Mouse (Mus musculus) kidney, adult 9 months (tissue): ENCODE measurements at regions not wholly inside any gene's neighbourhood (a gene's known extent, or its start where the extent isn't known, plus 50 kb on each side); places are given as distances from the start of the nearest gene placed in this dataset.

ENCODE experiments used
- DNase-seq: peaks from one replicate; pipeline ENCODE4 v3.0.0; 2022

DNA sequence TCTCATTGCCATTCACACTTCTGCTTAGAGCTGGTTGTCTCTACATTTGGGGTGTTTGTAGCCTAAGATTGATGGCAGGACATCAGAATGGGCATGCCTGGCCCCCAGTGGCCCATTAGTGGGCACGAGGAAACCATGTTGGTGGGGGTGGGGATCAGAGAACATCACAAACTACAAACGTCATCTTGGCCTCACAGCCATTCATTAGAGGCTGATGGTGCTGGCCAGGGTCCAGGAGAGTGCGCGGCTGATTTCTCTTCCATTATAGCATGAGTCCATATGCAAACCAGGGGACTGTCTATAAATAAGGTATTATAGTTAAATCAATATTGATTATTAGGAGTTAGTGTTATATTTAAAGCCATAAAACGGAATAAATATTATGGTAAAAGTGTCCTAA, 67.9 kb downstream of the 3100002H09Rik start:
- DNase-seq = no peak

DNA sequence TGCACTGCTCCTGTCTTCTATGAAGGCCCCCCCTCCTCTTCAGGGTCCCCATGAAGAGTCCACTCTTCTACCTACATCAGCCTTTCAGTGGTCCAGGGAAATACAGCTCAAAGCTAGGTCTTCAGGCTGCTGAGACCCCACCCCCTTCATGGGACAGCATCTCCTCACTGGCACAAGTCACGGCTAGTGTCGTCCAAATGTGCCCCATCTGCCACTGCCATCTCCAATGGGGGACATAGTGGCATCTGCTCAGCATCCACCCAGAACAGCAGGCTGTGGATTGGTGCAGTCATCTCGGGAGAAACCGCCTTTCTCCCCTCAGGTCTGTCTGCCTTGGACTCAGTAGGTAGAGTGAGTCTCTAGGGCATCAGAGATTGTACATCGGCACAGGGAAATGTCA, 72.1 kb downstream of the 3100002H09Rik start:
- DNase-seq = no peak

DNA sequence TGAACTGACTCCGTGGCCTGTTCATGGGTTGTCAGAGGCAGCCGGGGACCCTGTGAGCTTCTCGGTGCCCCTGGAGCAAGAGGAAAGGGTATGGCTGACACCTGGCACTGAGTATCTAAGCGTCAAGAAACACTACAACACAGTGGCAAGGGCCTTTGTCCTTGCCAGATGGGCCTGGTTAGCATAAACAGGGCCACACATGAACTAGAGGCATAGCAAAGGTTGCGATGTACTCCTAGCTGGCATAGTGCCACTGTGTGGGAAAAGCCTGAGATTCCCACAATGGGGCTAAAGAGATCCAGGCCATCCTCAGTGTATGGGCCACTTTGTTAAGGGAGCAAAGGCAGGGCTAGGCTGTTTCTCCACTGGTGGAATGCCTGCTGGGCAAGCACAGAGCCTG, 72.9 kb downstream of the 3100002H09Rik start:
- DNase-seq = no peak

DNA sequence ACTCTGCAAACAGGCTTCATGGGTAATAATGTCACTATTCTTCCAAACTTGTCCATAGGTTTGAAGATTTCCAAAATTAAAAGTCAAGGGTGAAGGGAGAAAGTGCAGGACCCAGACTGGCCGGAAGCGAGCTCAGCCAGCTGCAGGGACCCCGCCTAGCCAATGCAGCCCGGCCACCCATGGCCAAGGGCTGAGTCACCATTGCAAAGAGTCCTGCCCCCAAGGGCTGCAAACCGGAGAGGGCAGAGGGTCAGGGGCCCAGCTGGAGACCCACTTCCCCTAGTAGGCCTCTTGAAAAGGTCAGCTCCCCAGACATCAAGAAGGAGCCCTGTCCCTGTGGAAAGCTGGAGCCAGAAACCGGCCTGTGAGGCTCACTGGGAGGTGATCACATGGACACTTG, 77.0 kb downstream of the 3100002H09Rik start:
- DNase-seq = no peak

DNA sequence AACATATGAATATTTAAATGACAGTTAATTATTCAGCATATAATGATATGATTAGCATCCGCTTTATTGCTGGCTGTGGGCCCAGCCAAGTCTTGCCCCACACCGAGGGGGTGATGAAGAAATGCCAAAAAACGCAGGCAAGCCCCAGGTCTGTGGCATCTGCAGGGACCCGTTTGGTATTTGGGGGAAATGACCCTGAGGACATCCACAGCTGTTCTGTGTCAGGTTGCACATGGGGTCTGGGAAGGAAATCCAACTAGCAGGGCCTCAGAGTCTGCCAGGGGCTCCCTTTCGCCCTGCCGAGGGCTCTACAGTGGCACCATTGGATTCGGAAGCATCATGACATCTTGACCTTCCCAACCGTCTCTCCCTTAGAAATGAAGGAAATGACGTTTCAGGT, 80.0 kb downstream of the 3100002H09Rik start:
- no peak for DNase-seq

DNA sequence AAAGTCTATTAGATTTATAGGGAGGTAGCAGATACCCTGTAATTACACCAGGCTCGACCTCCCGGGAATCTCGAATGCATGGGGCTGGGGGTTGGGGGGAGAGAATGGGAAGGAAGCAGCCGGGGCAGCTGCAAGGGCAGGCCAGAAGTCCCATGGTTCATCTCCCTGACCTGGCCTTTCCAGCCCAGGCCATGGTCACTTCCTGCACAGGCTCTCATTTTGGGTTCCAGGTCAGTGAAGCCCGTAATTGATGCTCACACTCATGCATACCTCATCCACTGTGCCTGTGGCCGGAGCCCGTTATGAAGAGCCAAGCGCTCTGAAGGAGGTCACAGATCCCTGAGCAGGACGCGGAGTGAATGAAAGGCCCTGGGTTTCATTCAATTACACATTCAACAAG, 83.8 kb downstream of the 3100002H09Rik start:
- DNase-seq = peak; percentile 18

DNA sequence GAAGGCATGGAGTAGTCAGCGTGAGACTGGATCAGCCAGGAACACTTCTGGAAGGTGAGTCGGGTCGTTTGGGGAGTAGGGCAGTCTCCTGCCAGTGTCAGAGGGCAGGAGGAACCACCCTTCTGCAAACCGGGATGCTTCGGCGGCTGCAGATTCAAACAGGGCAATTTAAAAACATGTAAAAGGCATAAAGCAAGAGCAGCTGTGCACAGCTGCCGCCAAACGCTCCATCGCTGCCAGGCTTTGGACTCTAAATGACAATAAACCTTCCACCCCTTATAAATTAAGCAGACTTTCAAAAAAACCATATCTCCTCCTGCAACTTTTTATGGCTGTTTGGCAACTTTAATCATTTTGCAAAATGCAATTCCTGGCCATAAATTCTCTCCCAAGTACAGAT, 84.2 kb downstream of the 3100002H09Rik start:
- peak; percentile 12 for DNase-seq

DNA sequence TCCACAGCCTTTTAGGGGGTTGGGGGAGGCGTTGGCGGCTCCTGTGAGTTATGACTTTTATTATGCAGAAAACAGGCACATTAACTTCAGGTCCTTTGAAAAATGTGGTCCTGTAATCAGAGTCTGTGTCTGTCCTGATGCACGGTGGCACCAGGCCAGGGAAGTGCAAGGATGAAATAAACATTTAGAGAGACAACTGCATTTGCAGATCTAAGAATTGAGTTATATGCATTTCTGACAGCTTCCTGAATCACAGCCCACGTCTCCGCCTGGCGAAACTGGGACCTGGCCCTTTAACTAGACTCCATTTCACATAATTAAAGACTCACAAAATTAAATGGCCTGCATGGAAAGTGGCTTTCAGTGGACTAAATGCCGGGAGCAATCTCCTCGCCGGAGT, 90.3 kb downstream of the 3100002H09Rik start:
- no peak for DNase-seq

DNA sequence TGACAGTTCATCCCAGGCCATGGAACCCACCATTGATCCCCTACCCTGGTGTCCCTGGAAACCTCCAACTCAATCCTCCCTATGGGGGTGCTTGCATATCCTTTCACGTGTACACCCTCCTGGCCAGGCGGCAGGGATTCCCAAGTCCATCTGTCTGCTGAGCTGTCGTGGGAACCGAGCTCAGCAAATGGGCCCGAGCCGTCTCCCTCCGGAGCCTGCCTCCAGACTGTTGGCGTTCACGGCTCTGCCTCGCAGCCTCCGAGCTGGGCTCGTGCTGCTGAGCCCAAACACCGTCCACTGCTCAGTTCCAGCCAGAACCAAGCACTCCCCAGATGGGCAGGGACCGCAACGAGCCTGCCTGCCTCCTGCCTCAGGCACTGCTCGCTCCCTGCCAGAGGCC, 98.8 kb downstream of the 3100002H09Rik start:
- no peak for DNase-seq

DNA sequence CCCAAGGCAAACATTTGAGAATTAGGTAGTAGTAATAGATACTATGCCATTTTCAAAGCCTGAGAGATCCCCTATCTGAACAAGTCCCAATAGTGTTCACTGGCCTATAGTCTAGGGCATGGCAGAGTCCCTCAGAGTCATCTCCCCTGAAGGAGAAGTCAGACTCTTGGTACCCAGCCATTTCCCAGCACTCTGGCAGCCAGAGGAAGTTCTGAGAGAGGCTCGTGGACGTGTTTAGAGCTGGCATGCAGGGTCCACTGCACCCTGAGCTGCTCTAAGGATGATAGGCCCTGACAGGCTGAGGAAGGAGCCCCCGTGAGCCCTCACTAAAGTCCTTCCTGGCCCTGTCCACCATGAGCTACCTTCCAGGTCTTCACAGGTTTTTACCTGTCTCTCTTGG, 99.8 kb downstream of the 3100002H09Rik start:
- DNase-seq = no peak

DNA sequence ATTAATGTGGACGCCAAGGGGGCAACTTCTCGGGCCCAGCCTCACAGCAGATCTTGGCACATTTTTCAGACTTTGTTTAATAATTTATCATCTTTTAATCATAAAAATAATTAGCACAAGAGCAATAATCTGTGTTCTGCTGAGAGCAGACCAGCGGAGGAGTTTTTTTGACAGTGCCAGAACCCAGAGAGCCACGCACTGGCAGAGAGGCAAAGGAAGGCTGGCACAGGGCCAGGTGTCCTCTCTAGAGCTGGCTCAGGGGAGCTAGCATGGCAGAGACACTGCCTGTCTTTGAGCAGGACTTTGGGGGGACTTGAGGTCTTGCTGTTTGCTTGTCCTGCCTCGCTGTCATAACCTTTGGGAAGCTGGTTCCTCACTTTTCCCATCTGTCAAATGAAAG, 100.9 kb downstream of the 3100002H09Rik start:
- DNase-seq = no peak

DNA sequence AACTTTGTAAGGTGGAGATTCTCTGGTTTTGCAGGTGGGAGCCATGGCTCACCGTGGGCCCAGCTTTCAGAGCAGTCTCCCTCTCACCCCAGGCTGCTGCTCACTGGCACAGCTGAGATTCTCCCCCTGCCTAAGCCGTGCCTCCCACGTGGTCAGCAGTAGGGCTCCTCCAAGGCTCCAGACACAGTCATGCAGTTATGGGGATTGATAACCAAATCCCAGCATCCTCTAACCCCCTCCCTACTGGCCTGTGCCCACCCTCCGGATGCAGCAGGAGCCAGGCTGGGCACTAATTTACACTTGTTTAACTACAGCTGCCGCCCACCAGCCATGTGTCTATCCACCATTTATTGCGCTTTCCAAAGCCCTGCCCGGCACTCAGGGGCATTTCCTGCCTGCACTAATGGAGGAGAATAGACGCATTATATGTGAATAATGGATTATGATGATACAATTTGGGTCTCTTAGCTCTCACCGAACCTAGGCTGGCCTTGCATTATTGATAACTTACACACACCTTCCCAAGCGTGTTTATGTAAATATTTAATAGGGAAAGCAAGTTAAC, 104.4 kb downstream of the 3100002H09Rik start:
- no peak for DNase-seq

DNA sequence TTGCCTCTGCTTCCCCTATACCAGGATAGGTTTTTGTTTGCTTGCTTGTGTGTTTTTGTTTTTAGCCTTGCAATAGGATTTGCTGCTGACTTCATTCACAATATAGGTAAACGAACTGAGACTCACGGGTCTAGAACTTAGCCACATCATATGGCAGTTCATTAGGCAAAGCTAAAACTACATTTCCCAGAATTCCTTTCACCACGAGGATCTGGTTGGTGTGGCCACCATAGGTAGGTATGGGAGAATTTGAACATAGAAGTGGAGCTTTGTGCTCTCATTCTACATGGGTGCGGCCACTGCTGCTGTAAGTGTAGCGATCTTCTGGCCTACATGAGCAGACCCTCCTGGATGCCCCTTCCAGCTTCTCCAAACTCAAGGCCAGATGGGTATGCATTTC, 108.8 kb downstream of the 3100002H09Rik start:
- no peak for DNase-seq

DNA sequence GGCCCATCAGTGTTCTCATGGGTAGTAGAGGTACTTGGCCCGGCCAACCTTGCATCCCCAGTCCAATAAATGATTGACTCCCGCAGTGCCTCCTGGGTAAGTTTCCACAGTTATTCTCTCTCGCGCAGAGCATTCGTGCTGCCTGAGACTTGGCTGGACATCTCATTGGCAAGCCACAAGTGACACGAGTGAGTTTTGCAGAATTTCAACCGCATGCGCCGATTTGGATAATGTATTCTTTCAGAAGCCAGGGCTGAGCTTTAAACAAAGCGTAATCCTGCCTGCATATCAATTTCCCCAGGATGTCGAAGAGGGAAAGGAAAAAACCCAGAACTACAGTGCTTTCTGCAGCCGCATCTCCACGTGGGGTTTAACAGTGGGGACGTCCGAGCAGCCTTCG, 112.6 kb downstream of the 3100002H09Rik start:
- no peak for DNase-seq

DNA sequence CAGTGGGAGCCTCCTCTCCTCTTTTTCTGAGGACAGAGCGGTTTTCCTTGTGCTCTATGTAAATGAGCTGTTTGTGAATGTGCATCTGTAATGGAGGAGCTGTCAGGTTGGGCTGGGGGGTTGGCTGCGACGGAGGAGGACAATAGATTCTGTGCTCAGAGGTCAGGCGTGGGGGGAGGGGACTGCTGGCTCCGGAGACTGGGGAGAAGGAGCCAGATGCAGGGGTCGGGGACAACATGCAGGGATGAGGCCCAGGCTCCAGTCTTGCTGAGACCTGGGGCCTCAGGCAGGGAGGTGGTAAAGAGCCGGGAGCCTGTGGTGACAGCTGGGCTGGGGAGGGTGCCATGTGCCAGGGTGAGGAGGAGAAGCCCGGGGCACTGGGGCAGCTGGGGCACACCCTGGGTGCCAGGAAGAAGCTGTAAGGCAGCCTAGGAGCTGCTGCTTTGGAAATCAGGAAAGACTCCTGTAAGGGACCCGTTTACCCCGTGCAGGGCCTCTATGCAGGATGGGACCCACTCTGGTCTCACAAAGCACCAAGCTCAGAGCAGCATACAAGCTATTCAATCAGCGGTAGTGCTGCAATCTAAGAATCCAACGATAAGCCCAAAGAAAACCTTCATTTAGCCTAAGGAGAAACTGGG, 124.5 kb downstream of the 3100002H09Rik start:
- no peak for DNase-seq

DNA sequence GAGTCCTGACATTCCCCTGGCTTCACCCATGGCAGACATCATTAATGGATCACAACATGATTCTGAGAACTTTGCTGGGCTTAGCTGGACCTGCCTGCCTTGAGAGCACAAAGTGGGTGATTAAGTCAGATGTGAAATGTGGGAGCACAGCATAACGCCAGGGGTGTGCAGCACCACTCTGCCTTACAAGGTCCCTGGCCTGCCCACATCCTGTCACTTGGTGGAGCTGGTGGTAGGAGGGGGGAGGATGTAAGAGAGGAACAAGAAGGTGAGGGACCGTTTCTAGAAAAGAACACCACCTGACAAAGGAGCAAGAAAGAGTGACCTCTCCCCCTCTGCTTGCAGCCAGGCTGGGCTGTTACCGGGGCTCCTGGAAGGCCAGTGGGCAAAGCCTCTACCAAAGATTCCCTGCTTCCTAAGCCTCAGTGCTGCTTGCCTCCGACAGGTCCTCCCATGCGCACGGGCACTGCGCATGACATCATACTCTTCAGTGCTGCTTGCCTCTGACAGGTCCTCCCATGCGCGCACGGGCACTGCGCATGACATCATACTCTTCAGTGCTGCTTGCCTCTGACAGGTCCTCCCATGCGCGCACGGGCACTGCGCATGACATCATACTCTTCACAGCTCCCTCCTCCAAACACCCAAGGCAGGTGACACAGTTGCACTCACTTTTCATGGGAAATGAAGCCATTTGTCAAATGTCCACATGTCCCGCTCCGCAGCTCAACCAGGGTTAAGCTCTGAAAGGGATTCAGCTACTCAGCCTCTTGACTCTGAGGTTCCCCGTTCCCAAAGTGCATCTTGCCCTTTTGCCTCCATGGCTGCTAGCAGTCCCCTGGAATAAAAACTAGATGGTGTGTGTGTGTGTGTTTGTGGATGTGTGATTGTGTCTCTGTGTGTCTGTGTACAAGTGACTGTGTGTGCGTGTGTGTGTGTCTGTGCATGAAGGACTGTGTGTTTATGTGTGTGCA, 125.7 kb downstream of the 3100002H09Rik start:
- DNase-seq = no peak

DNA sequence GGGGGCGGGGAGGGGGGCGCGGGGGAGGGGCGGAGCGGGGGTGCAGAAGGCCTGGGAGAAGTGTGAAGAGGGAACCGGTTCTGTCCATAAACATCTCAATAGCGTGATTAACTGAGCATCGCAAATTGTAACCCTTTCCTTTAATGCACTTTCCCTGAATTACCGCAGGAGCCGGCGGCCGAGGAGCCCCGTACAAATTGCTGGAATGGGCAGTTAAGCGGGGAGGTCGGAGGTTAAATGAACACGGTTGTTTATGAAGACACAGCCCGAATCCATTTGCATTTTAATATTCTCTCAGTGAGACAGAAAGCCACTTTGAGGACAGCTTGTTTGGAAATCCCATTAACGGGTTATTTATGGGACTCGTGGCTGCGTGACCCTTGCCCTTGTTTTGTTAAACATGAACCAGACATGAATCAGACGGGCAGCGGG, 132.7 kb downstream of the 3100002H09Rik start:
- DNase-seq = peak; percentile 72

DNA sequence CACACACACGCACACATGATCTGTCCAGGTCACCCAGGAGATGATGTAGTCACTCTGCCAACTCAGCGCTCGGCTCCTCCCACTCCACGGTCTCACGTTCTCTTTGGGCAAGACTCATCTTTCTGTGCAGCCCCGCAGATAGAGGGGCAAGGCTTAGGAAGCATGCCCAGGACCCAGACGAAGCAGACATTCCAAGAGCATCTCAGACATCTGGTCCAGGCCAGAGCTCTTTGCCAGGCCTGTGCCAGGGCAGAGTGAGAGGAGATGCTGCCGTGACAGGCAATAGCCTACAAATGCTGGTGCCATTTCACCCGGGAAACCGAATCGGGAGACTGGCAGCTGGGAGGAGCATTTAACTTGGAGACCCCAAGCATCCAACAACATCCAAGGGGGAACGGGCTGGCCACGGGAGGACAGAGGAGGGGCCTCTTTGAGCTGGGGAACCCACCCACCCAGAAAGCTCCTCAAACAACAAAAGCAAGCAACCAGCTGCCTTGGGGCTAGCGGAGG, 133.2 kb downstream of the 3100002H09Rik start:
- no peak for DNase-seq

DNA sequence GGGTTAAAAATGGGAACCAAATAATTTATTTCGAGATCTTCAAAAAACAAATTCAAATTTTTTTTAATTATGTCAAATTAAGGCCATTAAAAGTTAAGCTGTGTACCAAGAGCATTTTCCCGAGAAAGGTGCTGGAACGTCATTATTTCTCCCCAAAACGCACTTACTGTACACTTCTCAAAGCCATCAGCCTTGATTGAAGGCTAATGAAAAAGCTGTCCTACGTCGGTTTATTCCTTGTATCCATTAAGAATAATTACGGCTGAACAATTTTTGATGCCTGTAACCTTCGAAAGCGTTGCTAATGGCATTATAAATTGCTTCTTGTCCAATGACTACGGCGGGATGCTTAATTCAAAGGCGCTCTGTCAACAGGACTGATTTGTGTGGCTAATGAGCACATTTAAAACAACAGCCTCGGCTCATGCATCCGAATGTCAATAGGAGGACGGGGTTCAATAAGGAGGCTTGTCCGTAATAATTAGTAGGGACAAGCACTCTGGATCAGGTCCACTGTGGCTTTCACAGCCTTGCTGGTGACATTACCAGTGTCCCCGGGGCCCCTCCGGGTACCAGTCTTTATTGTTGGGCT, 145.3 kb downstream of the 3100002H09Rik start:
- DNase-seq = no peak

DNA sequence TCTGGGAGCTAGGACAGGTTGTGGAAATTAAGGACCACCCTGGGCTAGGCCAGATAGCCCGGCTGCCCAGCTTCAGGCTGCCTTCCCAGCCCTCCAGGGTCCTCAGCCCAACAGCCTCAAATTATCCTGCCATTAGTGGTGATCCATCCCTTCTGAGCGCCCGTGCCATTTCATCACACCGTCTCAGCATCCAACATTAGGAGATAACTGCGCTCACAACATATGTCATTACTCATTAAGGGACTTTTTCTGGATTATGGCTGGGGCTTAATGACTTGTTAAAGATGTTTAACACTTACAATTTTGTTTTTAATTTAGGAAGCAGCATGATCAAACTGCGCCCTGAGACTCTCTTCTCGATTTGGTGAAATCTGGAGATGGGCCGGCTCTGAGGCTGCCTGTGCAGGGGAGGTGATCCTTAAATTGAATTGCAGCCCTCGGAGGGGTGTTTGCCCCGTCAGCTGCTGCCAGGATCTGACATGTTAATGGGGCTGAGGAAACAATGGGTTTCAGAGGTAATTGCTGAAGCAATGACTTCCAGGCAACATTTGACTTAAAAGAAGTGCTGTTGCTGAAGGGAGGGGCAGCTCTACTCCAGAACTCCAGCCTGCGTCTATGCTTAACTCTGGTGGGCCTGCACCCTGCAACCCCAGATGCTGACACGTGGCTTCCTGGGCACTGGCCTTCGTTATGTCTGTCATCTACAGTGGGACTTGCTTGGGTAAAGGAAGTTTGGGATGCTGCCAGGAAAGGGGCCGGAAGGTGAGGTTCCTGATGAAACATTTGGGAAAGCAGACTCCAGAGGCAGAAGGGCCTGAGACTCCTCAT, 154.9 kb downstream of the 3100002H09Rik start:
- DNase-seq = no peak

DNA sequence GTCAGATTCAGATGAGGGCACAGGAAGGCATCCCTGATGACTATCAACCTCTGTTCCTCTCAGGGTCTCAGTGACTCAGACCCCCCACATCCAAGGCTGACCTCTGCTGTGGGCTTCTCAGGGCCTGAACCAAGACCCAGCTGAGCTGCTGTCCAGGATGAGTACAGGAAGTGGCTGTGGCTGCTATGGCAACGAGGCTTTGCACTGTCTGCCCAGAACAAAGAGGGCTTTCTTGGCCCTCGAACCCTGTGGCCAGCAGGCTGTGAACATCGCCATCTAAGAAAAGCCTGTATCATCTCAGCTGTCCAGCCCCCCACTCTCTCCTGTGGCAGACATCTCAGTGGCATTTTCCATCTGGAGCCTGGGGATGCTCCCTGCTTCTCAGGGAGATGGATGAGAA, 159.5 kb downstream of the 3100002H09Rik start:
- DNase-seq = no peak

DNA sequence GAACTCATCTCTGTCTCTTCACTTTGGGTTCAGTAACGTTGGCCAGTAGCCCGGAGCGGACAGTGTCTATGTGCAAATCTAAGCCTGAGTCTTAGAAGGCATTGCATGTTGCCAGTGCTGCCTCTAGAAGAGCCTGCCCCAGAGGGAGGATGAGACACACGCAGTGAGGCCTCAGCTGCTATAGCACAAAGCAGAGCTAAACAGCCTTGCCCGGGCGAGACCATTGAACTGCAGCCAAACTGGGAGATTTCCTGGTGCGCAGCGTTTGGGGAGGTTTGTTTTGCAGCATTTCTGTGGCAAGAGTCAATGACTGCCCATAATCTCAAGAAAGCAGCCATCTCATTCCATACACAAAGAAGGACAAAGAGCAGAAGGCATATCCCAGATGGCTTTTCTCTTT, 164.0 kb downstream of the 3100002H09Rik start:
- no peak for DNase-seq
